In genomic region chr1:93825771-93826539, GRCm38 (mm10) we compare ENCODE assay signal across 8 mouse cellular contexts. TPM values are rescaled to one million over a fixed set of nuclear protein-coding genes. Genes with fewer than 3 reads are reported as not detected.
DNase-seq lines count a peak whose midpoint lies in the region; ATAC-seq and TF ChIP-seq lines count a peak whose summit lies in the region.

No protein-coding gene starts in this region.

- peak overlapping the region; percentile 69 for H3K4me2 ChIP-seq in kidney, postnatal 0 days (ENCODE audit: low read length)
- peak overlapping the region; percentile 85 for H3K4me2 ChIP-seq in midbrain, embryonic 16.5 days (ENCODE audit: low read length)

- H3K36me3 ChIP-seq in kidney, adult 2 months (ENCODE audit: control insufficient read depth, insufficient read depth, low read length) = no peaks in the 10 kb centered on the region
- peaks cover 0 to 9% of the 10 kb centered on the region in 2 experiments; a peak in 2 of 4 replicates for H3K36me3 ChIP-seq in MEL (ENCODE audit: control insufficient read depth in 1 of 2, insufficient read depth in 2 of 2, low read length in 2 of 2)
- 0 out of 2 replicates have a peak, but pooled peaks cover 5% of the 10 kb centered on the region for H3K36me3 ChIP-seq in kidney, postnatal 0 days (ENCODE audit: insufficient read depth, low read length)
- H3K36me3 ChIP-seq in midbrain, embryonic 16.5 days (ENCODE audit: control insufficient read depth, insufficient read depth, low read length) = no peaks in the 10 kb centered on the region; the same call in 1 of the 2 replicates

- TF ChIP-seq RAD21 in MEL (IDR thresholded peaks at IDR 0.05; ENCODE audit: low read depth, low read length) = no peak

- H3K27ac ChIP-seq in kidney, adult 2 months (ENCODE audit: insufficient read depth, low read depth, low read length) = peak overlapping the region; percentile 98
- peak overlapping the region; percentile 69 for H3K27ac ChIP-seq in MEL (ENCODE audit: control insufficient read depth, low read depth, low read length)
- H3K27ac ChIP-seq in kidney, postnatal 0 days = peak overlapping the region; percentile 96
- peak overlapping the region; percentile 90 for H3K27ac ChIP-seq in midbrain, embryonic 16.5 days (ENCODE audit: low read length)

- no peak for TF ChIP-seq EP300 in MEL (IDR thresholded peaks at IDR 0.05; ENCODE audit: low read depth in 1 of 2, low read length in 2 of 2)

- H3K4me3 ChIP-seq in kidney, adult 2 months (ENCODE audit: insufficient read depth, low read depth, low read length) = peak overlapping the region; percentile 79
- H3K4me3 ChIP-seq in MEL (ENCODE audit: control insufficient read depth in 1 of 2, insufficient read depth in 1 of 2, low read depth in 2 of 2, low read length in 2 of 2) = peak overlapping the region; percentile 57 to 98
- peak overlapping the region; percentile 47 for H3K4me3 ChIP-seq in kidney, postnatal 0 days (replicated peaks; ENCODE audit: low read depth, low read length)
- peak overlapping the region; percentile 48 for H3K4me3 ChIP-seq in midbrain, embryonic 16.5 days (ENCODE audit: low read depth, low read length)

- H3K9me3 ChIP-seq in MEL (replicated peaks; ENCODE audit: insufficient read depth, low read length) = no peaks in the 10 kb centered on the region
- H3K9me3 ChIP-seq in kidney, postnatal 0 days (replicated peaks; ENCODE audit: low read length) = no peaks in the 10 kb centered on the region
- H3K9me3 ChIP-seq in midbrain, embryonic 16.5 days (replicated peaks; ENCODE audit: control insufficient read depth, low read length, poor library complexity, severe bottlenecking) = no peaks in the 10 kb centered on the region

- H3K27me3 ChIP-seq in kidney, adult 2 months (replicated peaks; ENCODE audit: control insufficient read depth, insufficient read depth, low read length) = no peaks in the 10 kb centered on the region
- H3K27me3 ChIP-seq in MEL (ENCODE audit: control insufficient read depth in 1 of 2, insufficient read depth in 2 of 2, low read length in 2 of 2) = no peaks in the 10 kb centered on the region
- no peaks in the 10 kb centered on the region for H3K27me3 ChIP-seq in kidney, postnatal 0 days (ENCODE audit: insufficient read depth, low read length)
- no peaks in the 10 kb centered on the region for H3K27me3 ChIP-seq in midbrain, embryonic 16.5 days (ENCODE audit: control insufficient read depth, insufficient read depth, low read depth, low read length)

- H3K79me2 ChIP-seq in MEL (ENCODE audit: control insufficient read depth, insufficient read depth, low read length, poor library complexity) = peaks cover 3% of the 10 kb centered on the region

- 0 out of 2 replicates have a peak, but pooled peaks have one; percentile 18 for ATAC-seq in erythroblast, adult 5-6 weeks (replicated peaks; ENCODE audit: low FRiP score, poor library complexity, severe bottlenecking)
- ATAC-seq in kidney, postnatal 0 days (replicated peaks; ENCODE audit: low FRiP score, low read depth) = 0 out of 2 replicates have a peak, but pooled peaks have one; percentile 31
- peak; percentile 65 for ATAC-seq in midbrain, embryonic 16.5 days

- H3K4me1 ChIP-seq in kidney, adult 2 months (ENCODE audit: control insufficient read depth, insufficient read depth, low read length) = peaks cover 5% of the 10 kb centered on the region; the same call in 1 of the 2 replicates
- peaks cover 9 to 19% of the 10 kb centered on the region in 2 experiments; a peak in 3 of 4 replicates for H3K4me1 ChIP-seq in MEL (ENCODE audit: control insufficient read depth in 1 of 2, insufficient read depth in 2 of 2, low read length in 2 of 2)
- H3K4me1 ChIP-seq in kidney, postnatal 0 days (replicated peaks; ENCODE audit: insufficient read depth, low read length) = 0 out of 2 replicates have a peak, but pooled peaks cover 6% of the 10 kb centered on the region
- H3K4me1 ChIP-seq in midbrain, embryonic 16.5 days (ENCODE audit: control insufficient read depth, insufficient read depth, low read length) = peaks cover 9% of the 10 kb centered on the region

- peak overlapping the region; percentile 62 for H3K9ac ChIP-seq in MEL (ENCODE audit: control insufficient read depth, low read depth, low read length, poor library complexity, severe bottlenecking)
- peak overlapping the region; percentile 59 for H3K9ac ChIP-seq in kidney, postnatal 0 days (ENCODE audit: low read depth, low read length)
- H3K9ac ChIP-seq in midbrain, embryonic 16.5 days (ENCODE audit: low read depth, low read length) = peak overlapping the region; percentile 70

- no peak for DNase-seq in kidney, adult 2 months
- DNase-seq in kidney, adult 8-10 months = no peak
- no peak for DNase-seq in MEL (ENCODE audit: low read depth, low spot score)
- DNase-seq in kidney, postnatal 0 days (ENCODE audit: low spot score) = no peak
- DNase-seq in urinary bladder, postnatal 14 days (ENCODE audit: low spot score) = no peak
- DNase-seq in right cerebral cortex, postnatal 25 days = no peak

- no peak for TF ChIP-seq CTCF in kidney, adult 2 months (conservative IDR thresholded peaks at IDR 0.05; ENCODE audit: insufficient read depth, insufficient read length, low read depth, low read length)
- no peak; a peak in 1 of 6 replicates for TF ChIP-seq CTCF in MEL (IDR thresholded peaks at IDR 0.05 in 2 of 3, conservative IDR thresholded peaks at IDR 0.05 in 1 of 3; ENCODE audit: control insufficient read depth in 1 of 3, insufficient read depth in 1 of 3, low read depth in 2 of 3, low read length in 3 of 3, poor library complexity in 1 of 3, severe bottlenecking in 1 of 3)
- TF ChIP-seq CTCF in kidney, postnatal 0 days (IDR thresholded peaks at IDR 0.05; ENCODE audit: low read depth) = peak; percentile 41; the same call in 1 of the 2 replicates

- TF ChIP-seq POLR2A in kidney, adult 2 months (IDR thresholded peaks at IDR 0.05; ENCODE audit: low read depth, low read length) = no peak
- TF ChIP-seq POLR2A in MEL (IDR thresholded peaks at IDR 0.05; ENCODE audit: control insufficient read depth in 1 of 2, insufficient read depth in 1 of 2, low read depth in 1 of 2, low read length in 2 of 2, poor library complexity in 1 of 2) = no peak

- 29% methylated on average over 27 of the region's 27 CpGs for WGBS in kidney, adult 2 months
- 43% methylated on average over 27 of the region's 27 CpGs for WGBS in kidney, postnatal 0 days
- WGBS in midbrain, embryonic 16.5 days = 38% methylated on average over 27 of the region's 27 CpGs

TF ChIP-seq in MEL, 35 proteins besides CTCF, POLR2A, EP300 and RAD21:
- no peak for TF ChIP-seq ZNF384 (IDR thresholded peaks at IDR 0.05; ENCODE audit: low read depth, low read length)
- no peak for TF ChIP-seq NELFE (IDR thresholded peaks at IDR 0.05; ENCODE audit: low read depth, low read length)
- no peak for TF ChIP-seq MXI1 (IDR thresholded peaks at IDR 0.05; ENCODE audit: low read depth, low read length)
- no peak for TF ChIP-seq TAL1 (IDR thresholded peaks at IDR 0.05; ENCODE audit: low read length)
- no peak for TF ChIP-seq TCF12 (IDR thresholded peaks at IDR 0.05; ENCODE audit: low read depth, low read length)
- TF ChIP-seq E2F4 (IDR thresholded peaks at IDR 0.05; ENCODE audit: borderline replicate concordance, low read depth, low read length) = no peak
- no peak for TF ChIP-seq ETS1 (IDR thresholded peaks at IDR 0.05; ENCODE audit: low read depth, low read length)
- TF ChIP-seq USF2 (IDR thresholded peaks at IDR 0.05; ENCODE audit: borderline replicate concordance in 1 of 2, insufficient read depth in 1 of 2, low read depth in 1 of 2, low read length in 2 of 2) = no peak

RNA-seq across cellular contexts. Expression of gene D2hgdh, which starts 1.2 kb away (rescaled TPM):
- 39.4 and 44.1 TPM in 2 replicates for polyA plus RNA-seq in kidney, adult 2 months (2012; rRNA removed)
- total RNA-seq in MEL (2012; rRNA removed) = 14.4 TPM in 2 replicates
- polyA plus RNA-seq in MEL (2012; ENCODE audit: insufficient read depth in 1 of 2, insufficient read length in 2 of 2, low read depth in 1 of 2, low replicate concordance in 2 of 2, missing spikeins in 1 of 2) = 10 to 100 TPM in 1 of 2 experiments, not detected in 1; 19.2 TPM
- 7.9 and 12.5 TPM in 2 replicates for total RNA-seq in erythroblast, adult 5-6 weeks (2015; ENCODE audit: low replicate concordance)
- total RNA-seq in erythroblast, adult 5-6 weeks (2017; ENCODE audit: low replicate concordance) = 11.8 and 13.6 TPM in 2 replicates
- 12.7 and 13.3 TPM in 2 replicates for polyA plus RNA-seq in kidney, postnatal 0 days (2015; fragmentation: Nextera tagmentation; extraction: Ambion mirVana)
- 15.7 and 16.7 TPM in 2 replicates for polyA plus RNA-seq in midbrain, embryonic 16.5 days (2015; fragmentation: Nextera tagmentation; extraction: Ambion mirVana)

RNA-seq across cellular contexts. Expression of gene Ing5, which starts 22.2 kb away (rescaled TPM):
- 6.0 and 6.4 TPM in 2 replicates for polyA plus RNA-seq in kidney, adult 2 months (2012; rRNA removed)
- 23.1 and 27.6 TPM in 2 replicates for total RNA-seq in MEL (2012; rRNA removed)
- polyA plus RNA-seq in MEL (2012; ENCODE audit: insufficient read depth in 1 of 2, insufficient read length in 2 of 2, low read depth in 1 of 2, low replicate concordance in 2 of 2, missing spikeins in 1 of 2) = 10 to 100 TPM in 1 of 2 experiments, not detected in 1; 29.2 TPM
- 2.9 and 4.4 TPM in 2 replicates for total RNA-seq in erythroblast, adult 5-6 weeks (2015; ENCODE audit: low replicate concordance)
- total RNA-seq in erythroblast, adult 5-6 weeks (2017; ENCODE audit: low replicate concordance) = 7.5 and 11.7 TPM in 2 replicates
- polyA plus RNA-seq in kidney, postnatal 0 days (2015; fragmentation: Nextera tagmentation; extraction: Ambion mirVana) = 9.6 and 11.4 TPM in 2 replicates
- polyA plus RNA-seq in midbrain, embryonic 16.5 days (2015; fragmentation: Nextera tagmentation; extraction: Ambion mirVana) = 10.0 and 10.4 TPM in 2 replicates

RNA-seq across cellular contexts. Expression of gene Dtymk, which starts 24.2 kb away (rescaled TPM):
- 34.7 and 36.7 TPM in 2 replicates for polyA plus RNA-seq in kidney, adult 2 months (2012; rRNA removed)
- total RNA-seq in MEL (2012; rRNA removed) = 402 and 454 TPM in 2 replicates
- 100 to 1,000 TPM; 193 to 391 TPM for polyA plus RNA-seq in MEL (2012; ENCODE audit: insufficient read depth in 1 of 2, insufficient read length in 2 of 2, low read depth in 1 of 2, low replicate concordance in 2 of 2, missing spikeins in 1 of 2)
- total RNA-seq in erythroblast, adult 5-6 weeks (2015; ENCODE audit: low replicate concordance) = 41.9 and 43.5 TPM in 2 replicates
- total RNA-seq in erythroblast, adult 5-6 weeks (2017; ENCODE audit: low replicate concordance) = 33.8 and 74.4 TPM in 2 replicates
- polyA plus RNA-seq in kidney, postnatal 0 days (2015; fragmentation: Nextera tagmentation; extraction: Ambion mirVana) = 179 and 191 TPM in 2 replicates
- 134 and 140 TPM in 2 replicates for polyA plus RNA-seq in midbrain, embryonic 16.5 days (2015; fragmentation: Nextera tagmentation; extraction: Ambion mirVana)

RNA-seq across cellular contexts. Expression of gene Gal3st2, which starts 35.2 kb away (rescaled TPM):
- polyA plus RNA-seq in kidney, adult 2 months (2012; rRNA removed) = 0.08 and 0.19 TPM in 2 replicates
- total RNA-seq in MEL (2012; rRNA removed) = not detected in 2 replicates
- polyA plus RNA-seq in MEL (2012; ENCODE audit: insufficient read depth in 1 of 2, insufficient read length in 2 of 2, low read depth in 1 of 2, low replicate concordance in 2 of 2, missing spikeins in 1 of 2) = not detected
- not detected in 2 replicates for total RNA-seq in erythroblast, adult 5-6 weeks (2015; ENCODE audit: low replicate concordance)
- total RNA-seq in erythroblast, adult 5-6 weeks (2017; ENCODE audit: low replicate concordance) = not detected in 2 replicates
- polyA plus RNA-seq in kidney, postnatal 0 days (2015; fragmentation: Nextera tagmentation; extraction: Ambion mirVana) = 0.13 and 0.19 TPM in 2 replicates
- polyA plus RNA-seq in midbrain, embryonic 16.5 days (2015; fragmentation: Nextera tagmentation; extraction: Ambion mirVana) = not detected in 2 replicates
